Mouse (Mus musculus) limb, embryonic 15.5 days (tissue): Measurements from ENCODE around the gene Surf1. TPM values are rescaled to one million over a fixed set of nuclear protein-coding genes. Genes with fewer than 3 reads are reported as not detected.

Experiments used
- polyA plus RNA-seq: library from polyadenylated mRNA; unstranded; fragments of >200 nt; fragmentation: Nextera tagmentation; extraction: Ambion mirVana; gene quantifications from 2 replicates; pipeline ENCODE4 v1.2.1, GENCODE M21; 2015

The Surf1 gene
- polyA plus RNA-seq, 1 experiment from 2014 or later, result 58.0 TPM

Other genes with a start within 250 kb of the Surf1 start
- gene Lcn4, start 245.2 kb downstream of the Surf1 start, polyA plus RNA-seq, result not detected in 2 replicates
- not detected in 2 replicates for gene Abo, start 51.6 kb downstream of the Surf1 start, polyA plus RNA-seq
- 26.2 and 27.2 TPM in 2 replicates for gene Surf6, start 13.7 kb downstream of the Surf1 start, polyA plus RNA-seq
- gene Med22, start 5.9 kb downstream of the Surf1 start, polyA plus RNA-seq, result 48.3 and 59.8 TPM in 2 replicates
- gene Rpl7a, start 5.8 kb downstream of the Surf1 start, polyA plus RNA-seq, result 544 and 594 TPM in 2 replicates
- gene Surf2, start 163 bp downstream of the Surf1 start, polyA plus RNA-seq, result 32.4 and 41.0 TPM in 2 replicates
- 323 and 330 TPM in 2 replicates for gene Surf4, start 17.4 kb upstream of the Surf1 start, polyA plus RNA-seq
- 0.06 and 0.17 TPM in 2 replicates for gene Stkld1, start 17.5 kb upstream of the Surf1 start, polyA plus RNA-seq
- 45.2 and 45.9 TPM in 2 replicates for gene Rexo4, start 47.9 kb upstream of the Surf1 start, polyA plus RNA-seq
- gene Adamts13, start 56.9 kb upstream of the Surf1 start, polyA plus RNA-seq, result 0.06 TPM in 1 of 2 replicates, not detected in the other
- 72.3 and 79.5 TPM in 2 replicates for gene Cacfd1, start 93.4 kb upstream of the Surf1 start, polyA plus RNA-seq
- gene Slc2a6, start 111.5 kb upstream of the Surf1 start, polyA plus RNA-seq, result 0.63 and 1.0 TPM in 2 replicates
- 36.7 and 79.4 TPM in 2 replicates for gene Mymk, start 155.6 kb upstream of the Surf1 start, polyA plus RNA-seq
- gene Adamtsl2, start 162.8 kb upstream of the Surf1 start, polyA plus RNA-seq, result 9.1 and 11.7 TPM in 2 replicates
- gene Fam163b, start 226.0 kb upstream of the Surf1 start, polyA plus RNA-seq, result 0.08 and 0.16 TPM in 2 replicates
- 0.30 and 0.51 TPM in 2 replicates for gene Dbh, start 248.7 kb upstream of the Surf1 start, polyA plus RNA-seq